ENCODE assay signal across 9 mouse cellular contexts in genomic region chr8:124827387-124827786, GRCm38 (mm10). TPM values are rescaled to one million over a fixed set of nuclear protein-coding genes. Genes with fewer than 3 reads are reported as not detected.
A peak's percentile ranks its signal among the peaks of the same experiment; 100 is the strongest.
DNase-seq lines count a peak whose midpoint lies in the region; ATAC-seq and TF ChIP-seq lines count a peak whose summit lies in the region.
"Had no signal": no experiment of that assay in that cellular context is flagged by ENCODE, and none has a peak within 500 bp of the region (broad histone marks: within the 10 kb centered on the region; RNA-seq: fewer than 3 reads in every experiment).

No protein-coding gene starts in this region.

- TF ChIP-seq CTCF in embryonic fibroblast, embryonic 13.5 days (IDR thresholded peaks at IDR 0.05; ENCODE audit: borderline replicate concordance, insufficient read depth, low read length), result peak; percentile 48; the same call in 1 of the 2 replicates

- H3K27ac ChIP-seq in embryonic fibroblast, embryonic 13.5 days (ENCODE audit: insufficient read depth, low read length), result peak overlapping the region; percentile 55
- no peak overlapping the region for H3K27ac ChIP-seq in limb, embryonic 10.5 days
- H3K27ac ChIP-seq: hindbrain, embryonic 15.5 days had no signal

- H3K27me3 ChIP-seq in limb, embryonic 10.5 days (ENCODE audit: low read depth, poor library complexity, severe bottlenecking), result peaks cover 28% of the 10 kb centered on the region
- H3K27me3 ChIP-seq: hindbrain, embryonic 15.5 days had no signal

- H3K4me3 ChIP-seq in embryonic fibroblast, embryonic 13.5 days (ENCODE audit: insufficient read depth, low read length), result no peak overlapping the region
- no peak overlapping the region for H3K4me3 ChIP-seq in limb, embryonic 10.5 days
- H3K4me3 ChIP-seq: hindbrain, embryonic 15.5 days had no signal

- ATAC-seq in neutrophil, adult 5-6 weeks (ENCODE audit: extremely low read depth, insufficient number of reproducible peaks, low FRiP score, poor library complexity, severe bottlenecking), result peak; percentile 59
- no peak for ATAC-seq in activated CD4-positive, CD25-positive, alpha-beta regulatory T cell, adult 4 months

- peak; percentile 9 to 38 for DNase-seq in urinary bladder, postnatal 36 days (ENCODE audit: low spot score in 2 of 2)
- DNase-seq in urinary bladder, postnatal 4 days (ENCODE audit: low spot score in 2 of 2), result no peak
- peak; percentile 81 for DNase-seq in brain, adult 2 months (ENCODE audit: low read depth, low spot score)
- DNase-seq in kidney, adult 8-10 months, result peak; percentile 59 to 79
- peak; percentile 71 for DNase-seq in limb, embryonic 10.5 days (ENCODE audit: low spot score)

- H3K4me1 ChIP-seq in embryonic fibroblast, embryonic 13.5 days (ENCODE audit: control insufficient read depth, insufficient read depth, low read length), result peaks cover 5% of the 10 kb centered on the region; the same call in 1 of the 2 replicates
- no peaks in the 10 kb centered on the region; the same call in 1 of the 2 replicates for H3K4me1 ChIP-seq in limb, embryonic 10.5 days
- H3K4me1 ChIP-seq: hindbrain, embryonic 15.5 days had no signal

- H3K36me3 ChIP-seq in limb, embryonic 10.5 days, result no peaks in the 10 kb centered on the region

- no peak for TF ChIP-seq POLR2A in embryonic fibroblast, embryonic 13.5 days (IDR thresholded peaks at IDR 0.05; ENCODE audit: low read depth, low read length)

- H3K9me3 ChIP-seq in limb, embryonic 10.5 days (replicated peaks), result no peaks in the 10 kb centered on the region
- H3K9me3 ChIP-seq: hindbrain, embryonic 15.5 days had no signal

- 6% methylated on average over 5 of the region's 5 CpGs for whole genome bisulfite sequencing in limb, embryonic 10.5 days

RNA-seq across cellular contexts. Expression of gene Trim67, which starts 34.5 kb away (rescaled TPM):
- not detected in 2 replicates for polyA plus RNA-seq in embryonic fibroblast, embryonic 13.5 days (2011; ENCODE audit: insufficient read length, low read depth, missing spikeins)
- not detected in 2 replicates for polyA plus RNA-seq in limb, embryonic 10.5 days (2016; fragmentation: Nextera tagmentation; extraction: Ambion mirVana)
- total RNA-seq in neutrophil, adult 5-6 weeks (2017), result not detected in 2 replicates
- not detected for polyA plus RNA-seq in activated CD4-positive, CD25-positive, alpha-beta regulatory T cell, adult 4 months (2017; shearing (Covaris generic))

RNA-seq across cellular contexts. Expression of gene Gnpat, which starts 35.4 kb away (rescaled TPM):
- polyA plus RNA-seq in embryonic fibroblast, embryonic 13.5 days (2011; ENCODE audit: insufficient read length, low read depth, missing spikeins), result 48.6 and 62.2 TPM in 2 replicates
- 133 and 142 TPM in 2 replicates for polyA plus RNA-seq in limb, embryonic 10.5 days (2016; fragmentation: Nextera tagmentation; extraction: Ambion mirVana)
- total RNA-seq in neutrophil, adult 5-6 weeks (2017), result 68.8 and 77.0 TPM in 2 replicates
- 10 to 100 TPM; 36.5 TPM for polyA plus RNA-seq in activated CD4-positive, CD25-positive, alpha-beta regulatory T cell, adult 4 months (2017; shearing (Covaris generic))

RNA-seq across cellular contexts. Expression of gene 2810004N23Rik, which starts 35.5 kb away (rescaled TPM):
- 29.6 and 32.6 TPM in 2 replicates for polyA plus RNA-seq in embryonic fibroblast, embryonic 13.5 days (2011; ENCODE audit: insufficient read length, low read depth, missing spikeins)
- 71.0 and 82.9 TPM in 2 replicates for polyA plus RNA-seq in limb, embryonic 10.5 days (2016; fragmentation: Nextera tagmentation; extraction: Ambion mirVana)
- 26.5 and 27.5 TPM in 2 replicates for total RNA-seq in neutrophil, adult 5-6 weeks (2017)
- polyA plus RNA-seq in activated CD4-positive, CD25-positive, alpha-beta regulatory T cell, adult 4 months (2017; shearing (Covaris generic)), result 10 to 100 TPM; 28.2 to 28.7 TPM

Comparison
In these comparisons a context has a peak if more than half of its experiments do, and no peak if none do; other contexts are left out.
1. DNase-seq: peak in urinary bladder, postnatal 36 days (2 of 2), brain, adult 2 months (single experiment), kidney, adult 8-10 months (2 of 2) and limb, embryonic 10.5 days (single experiment); none in urinary bladder, postnatal 4 days (0 of 2).